Mouse (Mus musculus): ENCODE results near the gene Tsr2.

Gene Tsr2

DNA sequence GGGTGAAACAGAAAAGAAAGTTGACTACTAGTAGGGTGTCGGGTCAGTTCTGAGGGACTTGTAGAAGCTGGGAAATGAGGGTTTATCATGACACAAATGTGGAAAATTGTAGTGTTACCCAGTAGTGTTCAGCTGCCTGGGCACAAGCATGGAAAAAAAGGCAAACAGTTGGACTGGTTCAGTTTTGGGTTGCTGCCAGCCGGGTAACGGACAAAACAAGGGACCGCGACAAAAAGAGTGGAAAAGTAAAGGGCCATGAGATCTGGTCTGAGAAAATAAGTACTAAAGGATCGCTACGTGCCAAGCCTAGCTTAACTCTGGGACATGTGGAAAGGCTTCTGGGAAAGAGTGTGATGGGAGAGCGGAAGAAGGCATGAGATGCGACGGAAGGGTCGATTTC is 50.0 kb downstream of the Tsr2 start:
- DNase-seq = no peak

DNA sequence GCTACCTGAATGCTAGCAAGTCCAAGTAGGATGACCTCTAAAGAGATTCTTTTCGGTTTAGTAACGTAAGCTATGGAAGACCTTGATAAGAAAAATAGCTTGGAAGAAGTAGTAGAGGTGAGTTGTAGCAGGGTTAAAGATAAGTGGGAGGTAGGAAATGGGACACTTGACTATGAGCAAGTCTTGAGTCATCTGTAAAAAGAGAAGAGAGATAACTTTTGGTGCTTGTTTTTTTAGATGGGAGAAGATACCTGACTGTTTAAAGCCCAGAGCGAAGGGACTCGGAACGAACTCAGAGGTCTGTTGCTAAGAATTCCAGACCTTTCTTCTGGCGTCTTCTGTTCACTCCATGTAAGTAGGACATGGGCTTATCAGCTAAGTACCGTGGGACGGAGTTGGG is 50.5 kb downstream of the Tsr2 start, which contains the start of gene Fgd1:
TSS of gene Fgd1 (plus strand) at position 301 of the 400 bp plus-strand sequence.
- no peak for DNase-seq

DNA sequence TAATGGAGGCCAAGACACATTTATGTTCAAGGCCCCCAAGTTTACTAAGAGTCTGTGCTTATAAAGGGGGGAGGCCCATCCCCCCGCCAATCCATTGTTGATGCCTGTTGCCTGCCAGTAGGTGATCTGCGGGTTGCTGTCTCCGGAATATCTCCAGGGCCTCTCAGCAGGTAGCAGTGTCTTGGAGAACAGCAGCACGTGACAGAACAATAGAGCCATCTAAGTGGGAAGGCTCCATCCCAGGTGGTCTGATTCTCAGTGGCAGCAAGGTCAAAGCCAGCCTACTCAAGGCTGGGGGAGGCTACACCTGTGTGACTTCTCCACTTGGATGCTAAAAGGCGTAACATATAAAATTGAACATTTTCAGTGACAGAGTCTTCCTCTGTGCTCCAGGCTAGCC is 55.1 kb downstream of the Tsr2 start:
- no peak for DNase-seq
